Mouse (Mus musculus): Measurements from ENCODE around the gene Pigz. TPM values are rescaled to one million over a fixed set of nuclear protein-coding genes. Genes with fewer than 3 reads are reported as not detected.
A peak's percentile ranks its signal among the peaks of the same experiment; 100 is the strongest.

Gene Pigz
- 10 to 100 TPM; 19.4 to 23.3 TPM for total RNA-seq (2021)
- long read RNA-seq, partial matches to known transcripts = 0 of 9 reads
- long read RNA-seq, other reads (novel, unspliced or antisense) = 5 of 9 reads

DNA sequence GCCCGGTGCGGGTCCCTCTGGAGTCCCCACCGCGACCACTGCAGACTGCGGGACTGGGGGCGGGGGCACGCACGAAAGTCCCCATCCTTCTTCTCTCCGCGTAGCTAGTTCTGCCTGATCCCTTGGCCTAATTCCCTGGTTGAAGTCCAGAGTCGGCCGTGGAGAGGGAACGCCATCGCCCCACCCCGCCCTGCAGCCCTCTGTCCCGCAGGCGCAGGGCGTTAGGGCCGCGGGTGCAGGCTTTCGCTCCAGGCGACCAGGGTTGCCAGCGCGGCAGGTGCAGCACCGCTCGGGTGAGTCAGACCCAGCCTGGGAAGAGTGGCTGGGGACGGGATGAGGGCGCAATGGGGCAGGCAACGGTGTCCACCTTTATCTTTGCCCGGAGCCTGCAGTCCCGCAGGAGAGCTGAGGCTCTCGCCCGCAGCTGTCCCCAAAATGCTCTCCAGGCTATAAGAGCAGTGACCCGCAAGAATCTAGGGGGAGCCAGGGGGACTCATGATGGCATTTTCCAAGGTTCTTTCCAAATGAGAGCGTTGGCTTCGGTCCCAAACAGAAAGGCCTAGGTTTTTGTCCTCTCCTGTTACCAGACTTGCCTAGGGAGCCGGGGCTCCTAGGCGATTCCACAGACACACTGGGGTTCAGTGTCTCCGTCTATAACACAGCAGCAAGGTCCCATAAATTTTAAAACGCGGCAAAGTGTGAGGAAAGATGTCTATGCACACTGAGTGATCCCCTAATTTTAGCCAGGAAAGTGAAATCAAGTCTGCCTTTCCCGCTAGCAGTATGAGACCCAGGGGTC, at the start of gene Pigz:
Gene Pigz, plus strand, starts transcription at position 101 of the 799 bp plus-strand sequence.
- DNase-seq (ENCODE audit: low spot score in 2 of 2) = peak in 1 of 2 experiments; percentile 60

DNA sequence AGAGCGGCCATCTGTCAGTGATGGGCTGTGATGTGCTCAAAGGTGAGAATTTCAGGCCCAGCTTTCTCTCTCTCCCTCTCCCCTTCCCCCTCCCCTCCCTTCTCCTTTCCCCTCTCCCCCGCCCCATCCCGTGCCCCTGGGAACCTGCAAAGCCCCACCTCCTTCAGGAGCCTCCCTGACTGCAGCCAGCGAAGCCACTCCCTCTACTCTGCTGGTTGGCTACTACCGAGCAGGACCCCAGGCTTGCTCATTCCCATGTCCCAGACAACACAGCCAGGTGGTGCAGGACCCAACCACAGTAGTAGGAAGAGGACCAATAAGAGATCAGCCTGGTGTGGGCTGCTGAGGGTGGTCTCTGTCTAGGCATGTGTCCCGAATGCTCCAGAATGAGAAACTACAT, 49.7 kb upstream of the Pigz start:
- DNase-seq (ENCODE audit: low spot score in 2 of 2) = no peak

DNA sequence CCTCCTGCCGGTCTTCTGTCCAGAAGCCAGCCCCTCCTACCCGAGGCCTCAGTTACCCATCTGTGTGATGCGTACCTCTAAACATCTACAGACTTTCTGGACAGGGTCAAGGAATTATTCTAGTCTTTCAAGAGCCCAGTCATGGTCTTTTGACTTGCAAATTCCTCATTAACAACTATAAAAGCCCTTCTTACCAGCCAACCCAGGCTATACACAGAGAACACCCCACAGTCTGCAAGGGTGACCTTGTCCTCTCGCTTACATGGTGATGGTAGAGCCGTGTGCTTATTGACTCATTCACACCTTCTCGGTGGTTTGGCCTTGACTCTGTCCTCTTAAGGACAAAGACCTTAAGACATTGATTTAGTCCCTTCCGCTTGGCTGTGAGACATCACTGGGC, 42.7 kb upstream of the Pigz start:
- DNase-seq (ENCODE audit: low spot score in 2 of 2) = no peak

DNA sequence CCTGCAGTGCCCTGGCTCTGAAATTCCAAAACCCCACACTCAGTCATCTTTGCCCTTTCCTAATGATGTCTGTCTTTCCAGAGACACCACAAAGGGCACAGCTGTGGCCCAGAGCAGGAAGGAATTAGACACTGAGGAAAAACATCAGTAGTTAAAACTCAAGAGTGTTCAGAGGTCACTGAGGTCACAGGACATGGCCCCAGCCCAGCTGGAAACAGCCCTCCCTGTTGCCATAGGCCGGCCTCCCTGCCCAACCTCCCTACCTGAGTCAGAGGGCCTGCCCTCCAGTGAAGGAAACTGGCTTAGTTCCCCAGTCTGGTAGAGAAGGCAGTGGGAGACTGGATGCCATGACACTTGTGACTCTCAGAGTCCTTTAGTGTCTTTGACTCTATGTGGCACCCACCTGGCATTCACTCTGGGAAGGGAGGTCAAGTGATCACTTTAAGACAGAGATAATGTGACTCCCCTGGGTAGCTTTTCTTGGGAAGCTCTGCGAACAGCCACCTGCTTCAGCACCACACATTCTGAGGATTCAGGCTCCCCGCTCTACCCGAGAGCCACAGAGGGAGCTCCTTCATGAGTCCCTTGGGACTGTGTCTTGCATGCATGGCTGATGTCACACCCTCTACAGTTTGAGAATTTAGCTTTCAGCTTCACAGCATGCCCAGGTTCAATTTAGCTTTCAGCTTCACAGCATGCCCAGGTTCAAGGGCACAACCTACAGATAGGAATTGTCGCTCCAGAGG, 40.1 kb upstream of the Pigz start:
- DNase-seq (ENCODE audit: low spot score in 2 of 2) = no peak

DNA sequence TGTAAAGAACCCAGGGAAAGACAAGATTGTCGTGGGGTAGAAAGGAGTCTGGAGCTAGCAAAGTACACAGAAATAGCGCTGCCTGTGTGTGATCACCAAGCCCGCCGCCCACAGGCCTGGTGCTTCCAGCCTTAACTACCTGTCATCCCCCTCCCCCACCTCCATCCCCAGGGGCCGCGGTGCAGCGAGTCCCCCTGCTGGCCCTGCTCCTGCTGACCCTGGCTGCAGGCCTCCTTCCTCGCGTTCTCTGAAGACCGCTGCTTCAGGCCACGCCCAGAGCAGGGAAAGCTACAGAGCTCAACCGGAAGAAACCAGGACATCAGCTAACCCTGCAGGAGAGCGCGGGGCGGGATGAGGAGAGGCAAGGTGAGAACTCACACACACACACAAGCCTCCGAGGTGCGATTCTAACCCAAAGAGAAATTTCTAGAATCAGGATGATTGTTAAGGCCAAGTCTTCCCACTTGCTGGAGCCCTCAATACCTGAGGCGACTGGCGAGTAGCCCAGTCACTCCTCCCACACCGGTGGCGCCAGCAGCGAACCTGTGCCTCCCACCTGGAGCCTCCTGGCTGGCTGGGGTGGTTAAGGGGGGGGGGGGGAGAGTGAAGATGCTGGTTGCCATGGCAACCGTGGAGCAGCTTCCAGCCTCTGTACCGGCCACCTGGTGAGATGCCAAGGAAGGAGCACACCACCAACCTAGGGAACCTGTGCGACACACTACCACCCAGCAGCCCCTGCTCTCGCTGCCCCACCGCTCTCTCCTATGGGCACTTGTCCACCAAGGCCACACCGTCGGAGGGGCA, 36.5 kb upstream of the Pigz start:
- peak in 1 of 2 experiments; percentile 58 for DNase-seq (ENCODE audit: low spot score in 2 of 2)

DNA sequence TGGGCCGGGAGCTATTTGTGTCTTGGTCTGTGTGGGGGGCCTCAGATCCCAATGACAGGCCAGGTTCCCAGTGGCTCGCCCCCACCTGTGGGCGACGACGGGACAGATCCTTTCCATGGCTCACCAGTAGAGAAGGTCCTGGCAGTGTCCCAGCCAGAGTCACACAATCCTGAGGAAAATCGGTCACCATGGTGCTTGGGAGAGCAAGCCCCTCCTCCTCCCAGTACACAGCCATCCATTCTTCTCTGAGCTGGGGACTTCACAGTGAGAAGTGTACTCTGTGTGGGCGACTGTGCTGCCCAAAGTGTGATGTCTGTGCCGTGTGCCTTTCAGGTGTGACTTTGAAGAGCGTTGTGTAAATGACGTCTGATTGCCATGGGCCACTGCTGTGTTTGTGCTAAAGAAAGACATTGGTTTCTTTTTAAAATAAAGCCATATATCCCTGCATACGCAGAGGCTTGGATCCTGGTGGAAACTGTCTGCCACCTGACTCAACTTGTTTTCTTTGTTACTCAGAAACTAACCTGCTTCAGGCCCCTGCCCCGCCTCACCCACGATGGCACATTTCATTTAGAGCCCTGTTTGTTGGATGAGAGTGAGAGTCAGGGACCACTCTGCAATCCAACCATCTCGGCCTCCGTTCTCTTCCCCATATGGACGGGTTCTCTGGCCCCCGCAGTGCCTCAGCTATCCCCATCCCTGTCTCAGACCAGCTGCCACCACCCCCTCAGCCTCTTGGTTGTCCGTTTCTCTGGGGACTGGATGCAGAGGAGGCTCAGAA, 34.9 kb upstream of the Pigz start:
- DNase-seq (ENCODE audit: low spot score in 2 of 2) = peak; percentile 65 to 88

DNA sequence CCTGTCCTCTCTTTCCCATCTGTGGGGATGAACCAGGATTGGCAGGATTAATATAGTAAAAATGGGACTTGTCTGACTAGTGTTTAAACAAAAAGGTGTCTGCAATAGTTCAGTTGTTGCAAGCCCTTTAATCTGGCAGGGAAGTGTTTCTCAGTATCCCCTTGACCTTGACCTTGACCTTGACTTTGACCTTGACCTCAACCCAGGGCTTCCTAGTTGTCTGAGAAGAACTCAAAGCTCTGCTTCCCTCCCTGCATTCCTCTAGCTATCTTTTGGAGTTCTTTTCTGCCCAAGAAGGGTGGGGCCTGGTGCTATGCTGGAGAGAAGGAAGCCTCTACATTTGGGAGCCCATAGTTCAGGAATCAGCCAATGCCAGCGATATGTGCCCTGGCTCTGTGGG, 31.8 kb upstream of the Pigz start:
- no peak for DNase-seq (ENCODE audit: low spot score in 2 of 2)

DNA sequence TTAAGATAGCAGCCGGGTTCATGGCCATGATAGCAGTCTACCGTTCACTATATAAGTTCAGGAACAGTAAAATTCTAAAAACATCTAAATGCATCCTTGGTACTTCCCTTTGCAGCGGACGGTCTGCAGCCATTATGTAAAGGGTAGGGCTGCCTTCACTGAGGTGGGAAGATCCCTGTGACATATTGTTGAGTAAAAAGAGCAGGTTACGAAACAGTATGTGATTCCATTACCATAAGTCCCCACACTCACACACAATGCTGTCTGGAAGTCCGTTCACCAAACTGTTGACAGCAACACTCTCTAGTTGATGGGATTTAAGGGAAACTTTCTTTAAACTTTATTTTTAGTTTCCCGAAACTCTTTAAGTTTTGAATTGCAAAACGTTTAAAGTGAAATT, 30.4 kb upstream of the Pigz start:
- DNase-seq (ENCODE audit: low spot score in 2 of 2) = no peak

DNA sequence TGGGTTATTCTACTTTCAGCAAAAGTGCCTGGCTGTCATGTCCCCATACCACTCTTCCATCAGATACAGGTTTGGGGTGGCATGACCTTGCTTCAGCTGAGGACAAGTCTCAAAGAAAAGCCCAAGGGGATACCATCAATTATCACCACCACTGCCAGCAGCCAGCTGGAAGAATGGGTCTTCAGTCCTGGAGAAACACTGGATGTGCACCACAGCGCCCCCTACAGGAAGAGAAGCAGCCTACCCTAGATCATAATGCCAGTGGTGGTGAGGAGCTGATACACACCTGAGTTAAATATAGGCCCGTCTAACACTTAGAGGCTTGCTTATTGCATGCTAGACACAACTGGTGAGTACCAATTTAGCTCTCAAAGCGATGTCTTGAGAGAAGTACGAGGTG, 28.3 kb upstream of the Pigz start:
- no peak for DNase-seq (ENCODE audit: low spot score in 2 of 2)

DNA sequence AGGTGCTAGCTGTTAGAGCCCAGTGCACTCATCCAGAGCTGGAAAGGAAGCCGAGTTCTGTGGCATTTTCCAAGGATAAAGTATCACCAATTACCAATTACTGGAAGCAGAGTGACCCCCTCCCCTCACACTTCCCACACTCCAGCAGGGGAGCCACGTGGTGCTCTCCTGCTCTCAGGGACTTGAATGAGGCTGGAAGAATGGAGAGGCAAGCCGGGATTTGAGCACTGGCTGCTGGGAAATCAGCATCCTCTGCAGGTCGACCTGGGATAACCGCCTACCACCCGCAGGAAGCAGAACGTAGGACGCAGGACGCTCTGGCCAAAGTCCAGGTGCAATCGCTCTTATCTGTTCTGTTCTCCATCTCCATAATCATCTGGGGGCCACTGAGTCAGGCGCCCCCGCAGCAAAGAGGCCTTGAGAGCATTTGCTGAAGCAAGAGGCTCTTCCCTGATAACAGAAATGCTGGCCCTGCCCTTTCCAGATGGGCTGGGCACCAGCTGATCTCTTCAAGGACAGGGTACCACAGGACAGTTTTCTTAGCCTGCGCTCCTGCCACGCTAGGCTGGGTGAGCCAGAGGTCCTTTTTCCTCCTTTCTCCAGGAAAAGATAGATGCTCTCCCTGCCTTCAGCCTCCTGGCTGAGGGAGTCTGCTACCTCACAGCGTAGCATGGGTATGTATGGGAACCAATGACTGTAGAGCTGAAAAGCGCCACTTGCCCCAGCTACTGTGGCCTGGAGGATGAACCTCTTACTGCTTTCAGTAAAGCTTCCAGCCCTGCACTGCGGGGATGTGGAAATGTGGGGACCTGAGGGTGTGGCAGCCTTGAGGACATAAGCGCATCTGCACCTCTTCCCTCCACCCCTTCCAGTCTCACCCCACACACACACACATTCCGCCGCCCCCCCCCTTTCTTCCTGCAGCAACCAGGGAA, 27.5 kb upstream of the Pigz start:
- no peak for DNase-seq (ENCODE audit: low spot score in 2 of 2)

DNA sequence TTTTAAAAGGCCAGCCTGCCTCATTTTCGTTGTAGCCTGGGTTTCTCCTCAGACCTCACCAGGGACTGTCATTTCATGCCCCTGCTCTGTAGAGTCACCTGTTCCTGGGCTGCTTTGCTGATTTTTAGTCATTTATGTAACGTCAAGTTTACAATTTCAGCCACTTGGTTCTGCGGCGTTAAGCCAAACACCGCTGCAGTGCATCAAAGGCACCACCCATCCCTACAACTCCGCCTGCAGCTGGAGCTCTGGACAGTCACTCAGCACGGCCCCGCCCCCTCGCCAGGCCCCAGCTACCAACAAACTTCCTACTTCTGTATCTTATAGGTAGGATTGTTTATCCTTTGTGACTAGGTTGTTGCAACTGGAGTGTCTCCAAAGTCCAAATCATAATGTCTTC, 26.8 kb upstream of the Pigz start:
- no peak for DNase-seq (ENCODE audit: low spot score in 2 of 2)

DNA sequence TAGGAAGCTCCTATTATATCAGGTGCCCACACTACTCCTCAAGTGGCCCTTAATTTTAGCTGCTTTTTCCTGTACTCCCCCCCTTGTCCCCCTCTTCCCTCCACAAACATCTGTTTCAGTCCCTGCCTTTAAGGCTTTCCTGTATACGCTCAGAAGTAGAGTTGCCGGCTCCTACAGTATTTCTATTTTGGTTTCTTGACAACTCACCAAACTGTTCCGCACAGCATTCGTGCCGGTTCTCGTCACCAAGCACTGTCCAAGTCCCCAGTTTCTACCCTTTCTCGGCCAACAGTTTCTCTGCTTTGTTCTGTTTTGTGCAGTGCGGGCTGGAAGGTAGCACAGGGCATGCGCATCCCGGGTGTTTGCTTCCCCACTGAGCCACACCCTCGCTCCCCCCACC, 24.7 kb upstream of the Pigz start:
- DNase-seq (ENCODE audit: low spot score in 2 of 2) = peak in 1 of 2 experiments; percentile 42

DNA sequence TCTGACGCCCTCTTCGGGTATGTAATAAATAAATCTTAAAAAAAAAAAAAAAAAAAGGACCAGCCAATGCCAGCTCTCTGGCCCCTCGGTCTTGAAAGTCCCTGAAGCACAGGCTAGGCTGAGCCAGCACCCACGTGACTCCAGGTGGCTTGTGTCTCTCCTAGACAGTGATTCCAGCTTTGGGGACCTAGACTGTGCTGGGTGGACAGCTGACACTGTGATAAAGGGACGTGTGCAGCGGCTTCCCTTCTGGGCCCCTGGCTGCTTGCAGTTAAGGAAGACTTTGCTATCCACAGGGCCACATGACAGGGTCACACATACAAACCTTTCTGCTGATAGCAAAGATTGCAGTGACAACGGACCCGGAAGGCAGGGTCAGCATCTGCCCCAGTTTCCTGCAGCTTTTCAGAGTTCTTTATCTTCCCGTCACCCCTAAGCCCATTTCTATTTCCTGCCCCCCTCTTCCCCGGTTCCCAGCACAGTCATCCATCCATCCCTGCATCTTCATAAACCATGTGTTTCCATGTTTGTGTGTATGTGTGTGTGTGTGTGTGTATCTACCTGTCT, 23.3 kb upstream of the Pigz start:
- no peak for DNase-seq (ENCODE audit: low spot score in 2 of 2)

DNA sequence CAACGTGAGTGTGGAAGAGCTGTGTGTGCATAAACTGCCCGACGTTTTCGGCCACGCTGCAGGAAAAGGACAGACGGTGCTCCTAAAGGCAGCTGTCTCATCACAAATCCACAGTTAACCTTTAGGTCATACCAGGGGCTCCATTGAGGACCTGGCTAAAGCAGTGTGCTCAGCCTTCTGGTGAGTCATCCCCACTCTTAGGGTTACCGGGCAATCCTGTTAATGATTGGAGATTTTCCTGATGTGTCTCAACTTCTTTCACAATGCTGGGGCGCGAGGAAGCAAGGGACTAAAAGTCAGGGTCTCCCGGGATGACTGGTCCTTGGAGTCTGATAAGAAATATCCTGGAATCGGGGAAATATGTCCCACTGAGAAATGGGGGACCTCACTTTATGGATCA, 15.9 kb upstream of the Pigz start:
- no peak for DNase-seq (ENCODE audit: low spot score in 2 of 2)

DNA sequence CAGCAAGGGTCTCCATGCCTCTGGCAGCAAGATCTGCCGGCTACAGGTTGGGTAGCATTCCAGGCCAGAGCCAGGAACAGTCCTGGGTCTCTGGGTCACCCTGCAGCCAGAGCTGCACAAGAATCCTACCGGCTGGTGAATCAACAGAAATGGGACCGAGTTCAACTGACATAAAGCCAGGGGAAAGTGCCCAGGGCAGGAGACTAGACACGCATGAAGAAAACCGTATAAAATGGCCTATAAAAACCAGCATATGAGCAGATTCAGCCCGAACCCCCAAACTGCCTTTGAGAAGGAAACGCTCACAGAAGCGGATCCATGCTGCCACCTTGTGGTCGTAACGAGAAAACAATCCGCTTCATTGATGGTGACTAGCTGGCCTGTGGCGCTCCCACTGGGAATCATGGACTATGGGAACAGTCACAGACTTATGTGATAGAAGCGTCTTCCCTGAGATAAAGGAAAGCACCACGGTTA, 15.4 kb upstream of the Pigz start:
- DNase-seq (ENCODE audit: low spot score in 2 of 2) = peak; percentile 78 to 96

DNA sequence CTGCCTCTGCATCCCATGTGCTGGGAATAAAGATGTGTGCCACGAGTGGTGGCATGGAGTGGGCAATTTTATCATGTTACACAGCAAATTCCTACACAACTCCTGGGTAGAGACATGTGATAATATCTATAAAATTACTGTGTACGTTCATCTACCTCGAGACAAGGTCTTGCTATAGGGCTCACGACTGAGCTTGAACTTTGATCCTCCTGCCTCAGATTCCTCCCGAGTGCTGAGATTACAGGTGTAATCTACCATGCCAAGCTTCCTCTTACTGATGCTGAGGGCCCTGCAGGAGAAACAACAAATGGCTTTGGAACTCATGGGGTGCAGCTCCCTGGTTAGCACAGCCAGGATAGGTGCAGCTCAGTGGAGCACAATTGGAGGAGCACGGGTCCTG, 9.3 kb upstream of the Pigz start:
- no peak for DNase-seq (ENCODE audit: low spot score in 2 of 2)

DNA sequence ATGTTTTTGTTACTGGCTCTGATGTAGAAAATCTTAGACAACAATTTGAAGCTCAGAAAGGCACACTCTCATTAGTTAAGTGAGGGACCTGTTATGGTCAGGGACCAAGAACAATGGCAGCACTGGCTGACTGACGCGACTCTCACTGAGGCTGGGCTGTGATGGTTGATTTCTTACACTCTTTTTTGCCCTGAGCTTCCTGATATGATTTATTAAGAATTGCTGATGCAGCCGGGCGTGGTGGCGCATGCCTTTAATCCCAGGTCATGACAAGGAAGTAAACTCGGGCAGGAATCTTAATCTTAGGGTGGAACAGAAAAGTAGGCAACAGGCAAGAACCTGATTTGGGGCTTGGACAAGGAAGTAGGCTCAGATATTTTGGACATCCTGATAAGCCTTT, 7.6 kb upstream of the Pigz start:
- no peak for DNase-seq (ENCODE audit: low spot score in 2 of 2)

DNA sequence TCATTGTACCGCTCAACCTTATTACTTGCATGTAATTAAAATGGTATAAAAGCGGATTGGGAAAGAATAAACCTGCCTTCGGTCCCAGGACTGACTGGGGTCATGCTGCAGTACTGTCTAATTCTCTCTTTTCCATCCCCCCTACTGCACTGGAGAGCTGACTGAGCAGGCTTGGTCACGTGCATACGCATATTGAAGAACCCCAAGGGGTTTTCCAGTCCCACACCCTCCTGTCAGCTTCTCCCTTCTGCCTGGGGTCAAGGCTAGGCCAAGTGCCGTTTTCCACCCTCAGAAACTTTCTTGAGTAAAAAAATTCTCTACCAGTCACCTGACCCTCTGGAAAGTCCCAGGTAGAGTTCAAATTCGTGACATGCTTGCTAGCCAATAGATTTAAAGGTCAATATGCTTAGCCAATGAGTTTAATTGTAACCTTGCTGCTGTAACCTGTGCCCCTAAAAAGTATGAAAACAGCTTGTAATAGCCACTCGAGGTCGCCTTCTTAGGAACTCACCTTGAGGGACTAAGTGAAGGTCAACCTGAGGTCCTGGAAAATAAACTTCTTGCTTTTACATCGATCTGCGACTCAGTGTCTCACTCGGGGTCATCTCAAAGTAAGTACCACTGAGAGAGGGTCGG, 7.0 kb upstream of the Pigz start:
- no peak for DNase-seq (ENCODE audit: low spot score in 2 of 2)

DNA sequence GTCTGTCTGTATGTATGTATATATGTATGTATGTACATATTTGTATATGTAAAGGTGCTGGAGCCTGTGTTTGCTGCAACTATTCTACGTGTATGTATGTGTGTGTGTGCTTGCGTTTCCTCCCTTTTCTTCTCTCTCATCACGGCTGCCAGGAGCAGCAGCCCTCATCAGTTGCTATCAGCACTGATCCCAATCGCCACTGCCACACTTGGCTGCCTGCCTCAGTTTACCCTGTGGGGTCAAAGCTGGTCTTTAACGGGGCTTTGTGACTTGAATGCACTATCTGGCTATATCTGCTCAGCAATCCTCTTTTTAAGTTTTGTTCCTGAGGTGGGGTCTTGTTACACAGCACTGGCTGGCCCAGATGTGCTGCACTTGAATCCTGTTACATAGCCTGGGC, 6.2 kb upstream of the Pigz start:
- no peak for DNase-seq (ENCODE audit: low spot score in 2 of 2)

All from layer of hippocampus, adult 18-20 months (tissue).